Mouse (Mus musculus): ENCODE results near the gene Trarg1.

The Trarg1 gene

DNA sequence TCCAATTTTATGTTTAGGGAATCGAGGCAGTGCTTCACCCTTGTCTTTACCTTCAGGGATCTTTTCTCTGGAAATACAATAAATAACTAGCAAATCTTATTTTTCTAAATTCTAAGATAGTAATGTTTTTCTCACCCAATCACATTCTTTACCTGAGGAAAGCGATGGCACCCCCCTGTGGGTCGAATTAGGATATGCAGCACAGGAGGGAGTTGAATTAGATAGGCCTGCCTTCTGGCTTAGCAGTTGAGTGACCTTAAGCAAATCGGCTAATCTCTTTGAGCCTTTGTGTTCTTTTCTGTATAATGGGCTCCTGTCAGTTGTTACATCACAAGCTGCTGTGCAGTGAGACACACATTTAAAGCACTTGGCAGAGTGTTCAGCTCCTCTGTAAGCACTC lies 4.9 kb upstream of the Trarg1 start:
- no peak for DNase-seq

DNA sequence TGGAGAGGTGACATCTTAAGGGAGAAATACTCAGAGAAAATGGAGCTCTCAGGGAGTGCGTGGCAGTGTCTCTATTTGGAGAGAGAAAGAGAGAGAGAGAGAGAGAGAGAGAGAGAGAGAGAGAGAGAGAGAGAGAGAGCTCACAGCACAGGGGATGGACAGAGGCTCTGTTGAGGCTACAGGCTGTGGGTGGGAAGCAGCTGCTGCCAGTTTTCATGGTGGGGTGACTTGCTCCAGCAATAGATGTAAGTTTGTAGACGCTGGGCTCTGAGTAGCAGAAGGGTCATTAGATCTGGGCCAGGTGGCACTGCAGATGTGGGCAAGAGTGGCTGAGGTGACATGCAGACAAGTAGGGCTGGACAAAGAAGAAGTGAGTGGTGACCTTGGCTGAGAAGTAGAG lies 6.0 kb downstream of the Trarg1 start:
- DNase-seq = no peak

DNA sequence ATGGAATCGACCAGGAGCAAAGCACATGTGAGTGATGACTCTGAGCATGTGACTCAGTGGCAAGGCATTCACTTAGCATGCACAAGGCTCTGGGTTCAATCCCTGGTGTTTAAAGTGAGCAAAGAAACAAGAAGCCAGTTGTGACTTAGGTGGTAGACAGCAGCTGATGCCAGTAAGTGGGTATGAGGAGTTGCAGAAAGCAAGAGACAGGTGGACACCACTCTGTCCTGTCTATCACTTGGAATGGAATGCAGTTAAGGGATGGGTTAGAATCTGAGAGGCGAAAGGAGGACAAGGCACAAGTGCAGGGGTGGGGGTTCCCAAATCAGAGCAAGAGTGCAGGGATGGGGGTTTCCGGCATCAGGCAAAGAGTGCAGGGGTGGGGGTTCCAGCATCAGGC lies 12.5 kb downstream of the Trarg1 start:
- no peak for DNase-seq

DNA sequence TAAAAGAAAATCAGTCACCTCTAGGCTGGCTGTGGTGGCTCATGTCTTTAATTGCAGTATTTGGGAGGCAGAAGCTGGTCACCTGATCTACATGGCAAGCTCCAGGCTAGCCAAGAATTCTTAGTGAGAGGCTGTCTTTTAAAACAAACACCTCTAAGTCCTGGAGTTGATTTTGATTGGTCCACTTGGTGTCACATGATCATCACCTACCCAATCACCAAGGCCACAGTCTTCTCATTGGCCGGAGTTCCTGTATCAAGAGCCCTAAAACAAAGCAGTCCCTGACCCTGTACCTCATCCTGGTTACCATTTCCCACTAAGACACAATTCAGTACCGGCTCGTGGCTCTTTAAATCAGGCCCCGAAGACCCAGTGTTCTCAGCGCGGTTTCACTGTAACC lies 16.2 kb downstream of the Trarg1 start:
- DNase-seq = no peak

DNA sequence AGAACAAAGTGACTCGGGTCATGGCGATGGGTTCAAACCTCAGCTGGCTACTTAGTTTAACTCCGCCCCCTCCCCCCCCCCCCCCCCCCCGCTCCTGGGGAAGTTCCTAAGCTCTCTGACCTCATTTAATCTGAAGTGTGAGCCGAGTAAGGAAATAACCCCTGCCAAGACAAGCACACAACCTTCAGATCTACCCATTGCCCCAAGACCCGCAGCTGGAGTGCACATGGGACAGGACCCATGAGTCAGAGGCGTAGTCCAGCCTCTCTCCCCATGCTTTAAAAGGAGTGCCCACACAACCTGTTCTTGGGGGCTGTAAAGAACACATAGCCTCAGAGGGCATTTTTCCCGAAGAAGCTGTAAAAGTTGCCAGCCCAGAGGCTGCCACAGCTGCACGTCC lies 20.0 kb downstream of the Trarg1 start:
- DNase-seq = no peak

DNA sequence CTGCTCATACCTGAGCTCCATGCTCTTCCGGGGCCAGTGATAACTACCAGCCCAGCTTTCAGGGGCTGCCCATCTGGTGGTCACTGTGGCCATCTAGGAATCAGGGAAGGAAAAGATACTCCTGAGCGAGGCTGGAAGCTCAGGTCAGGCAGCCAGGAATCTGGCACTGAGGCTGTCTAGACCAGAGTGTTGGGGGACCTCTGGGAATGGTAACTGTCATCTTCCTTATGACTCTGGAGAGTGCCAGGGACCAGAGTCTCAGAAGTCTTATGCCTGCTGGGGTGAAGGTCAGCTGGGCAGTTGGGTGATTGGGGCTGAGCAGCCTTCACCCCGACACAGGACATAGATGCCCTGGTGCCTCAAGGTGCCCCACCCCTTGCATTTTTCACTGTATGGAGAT lies 28.0 kb downstream of the Trarg1 start:
- no peak for DNase-seq

DNA sequence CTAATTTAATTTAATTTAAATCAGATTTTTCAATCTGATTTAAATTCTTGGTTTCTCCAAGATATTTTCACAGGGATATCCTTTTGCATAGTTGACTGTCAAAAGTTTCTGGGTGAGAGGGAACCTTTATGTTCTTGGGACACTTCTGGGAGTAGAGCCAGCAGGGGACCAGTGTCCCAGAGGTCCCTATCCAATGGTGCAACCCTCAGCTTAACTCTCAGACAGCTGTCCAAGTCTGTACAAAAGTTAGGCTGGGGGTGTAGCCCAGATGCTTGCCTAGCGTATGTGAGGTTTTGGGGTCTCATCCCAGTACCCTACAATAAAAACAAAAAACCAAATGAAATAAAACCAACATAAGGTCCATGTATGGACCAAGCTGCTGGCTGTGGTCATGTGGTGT lies 28.5 kb downstream of the Trarg1 start:
- DNase-seq = no peak

DNA sequence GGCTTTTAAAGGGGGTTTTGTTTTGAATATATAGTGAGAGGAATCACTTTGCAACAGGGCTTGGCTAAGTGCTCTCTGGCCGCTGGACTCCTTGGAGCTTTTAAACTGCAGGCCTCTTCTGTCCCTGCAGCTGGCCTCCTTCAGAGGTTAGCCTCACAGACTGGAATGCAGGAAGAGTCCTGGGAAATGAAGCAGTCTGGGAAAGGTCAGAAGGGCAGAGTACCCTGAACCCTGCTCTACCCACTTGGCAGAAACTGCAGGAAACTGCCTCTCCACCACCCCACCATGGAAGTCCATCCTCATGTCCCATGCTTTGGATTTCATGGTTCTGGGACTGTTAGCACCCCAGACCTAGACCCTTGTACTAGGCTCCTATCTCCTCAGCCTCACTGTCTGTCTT lies 29.3 kb downstream of the Trarg1 start:
- no peak for DNase-seq

DNA sequence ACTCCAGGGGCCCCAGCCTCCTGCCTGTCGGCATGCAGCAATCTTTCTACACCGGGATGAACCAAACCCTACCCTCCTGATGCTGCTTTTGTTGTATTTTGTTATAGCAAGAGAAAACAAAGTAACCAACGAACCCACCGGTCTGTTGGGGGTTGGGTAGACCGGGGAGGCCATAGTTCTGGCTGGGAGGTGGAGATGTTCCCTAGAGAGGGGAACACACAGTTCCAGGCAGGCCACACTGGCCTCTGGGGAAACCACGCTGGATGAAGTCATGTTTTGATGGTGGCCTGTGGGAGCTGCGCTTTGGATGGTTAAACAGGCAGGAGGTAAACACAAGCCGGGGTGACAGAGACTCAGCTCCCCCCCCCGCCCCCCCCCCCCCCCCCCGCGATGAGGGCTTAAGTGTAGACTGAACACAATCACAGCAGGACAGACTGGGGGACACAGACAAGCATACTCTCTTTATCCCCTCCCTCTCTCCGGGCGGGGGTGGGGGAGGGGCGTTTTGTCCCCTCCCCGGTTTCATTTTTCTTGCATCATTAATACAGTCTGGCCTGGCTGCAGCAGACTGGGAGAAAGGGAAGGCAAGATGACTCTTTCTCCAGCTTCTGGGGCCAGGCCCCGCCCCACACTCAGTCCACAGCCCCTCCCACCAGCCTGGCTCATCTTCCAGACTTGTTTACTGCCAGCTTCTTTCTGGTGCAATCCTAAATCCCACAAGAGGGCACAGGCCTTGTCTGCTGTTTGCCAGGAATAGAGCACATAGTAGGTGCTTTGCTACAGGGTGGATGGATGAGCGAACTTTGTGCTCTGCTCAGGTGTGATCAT lies 30.2 kb downstream of the Trarg1 start:
- no peak for DNase-seq

DNA sequence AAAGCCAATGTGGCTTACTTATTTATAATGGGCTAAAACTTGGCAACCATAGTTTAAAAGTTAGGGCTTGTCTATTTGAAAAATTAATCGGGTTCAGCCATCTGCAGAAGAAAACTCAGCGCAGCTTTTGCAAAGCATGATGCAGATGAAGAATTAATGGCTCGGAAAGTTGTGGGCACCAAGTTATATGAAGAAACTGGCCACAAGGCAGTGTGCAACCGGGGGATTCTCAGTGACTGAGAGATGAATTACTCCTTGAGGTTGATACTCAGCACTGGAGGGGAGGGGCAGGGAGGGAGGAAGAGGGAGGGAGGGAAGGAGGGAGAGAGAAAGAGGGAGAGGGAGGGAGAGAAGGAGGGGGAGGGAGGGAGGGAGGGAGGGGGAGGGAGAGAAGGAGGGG lies 37.4 kb downstream of the Trarg1 start:
- DNase-seq = no peak

DNA sequence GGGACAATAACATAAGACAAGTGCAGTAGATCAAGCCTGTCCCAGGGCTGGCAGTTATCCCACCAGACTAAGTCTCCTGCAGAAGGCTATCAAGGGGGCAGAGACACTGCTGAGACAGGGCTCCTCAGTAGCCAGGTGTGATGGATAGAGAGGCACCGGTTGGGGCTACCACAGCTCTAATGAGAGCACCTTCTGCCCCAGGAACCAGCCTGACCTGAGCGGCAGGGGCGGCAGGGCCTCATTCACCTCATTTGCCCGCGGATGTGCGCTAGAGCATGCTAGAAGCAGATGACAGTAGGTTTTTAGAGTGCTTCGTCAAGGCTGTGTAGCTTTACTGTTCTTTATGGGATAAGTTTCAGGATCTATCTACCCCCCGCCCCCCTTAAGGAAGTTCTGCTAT lies 44.3 kb downstream of the Trarg1 start:
- no peak for DNase-seq

DNA sequence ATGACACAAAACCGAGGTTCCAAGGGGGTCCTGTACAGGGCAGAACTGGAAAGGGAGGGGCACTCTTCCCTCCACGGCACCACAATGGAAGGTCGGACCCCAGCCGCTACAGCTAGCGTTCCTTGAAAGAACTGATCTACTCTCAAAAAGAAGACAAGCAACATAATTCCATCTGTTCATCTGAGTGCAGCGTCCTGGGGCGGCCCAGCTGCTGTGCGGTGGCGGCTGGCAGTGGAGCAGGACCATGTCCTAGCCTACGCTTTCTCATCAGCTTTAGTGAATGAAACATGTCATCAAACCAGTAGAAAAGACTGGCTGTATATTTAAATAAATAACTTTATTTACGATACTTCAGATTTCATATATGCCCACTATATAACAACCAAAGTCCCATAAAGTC lies 48.5 kb downstream of the Trarg1 start:
- no peak for DNase-seq

DNA sequence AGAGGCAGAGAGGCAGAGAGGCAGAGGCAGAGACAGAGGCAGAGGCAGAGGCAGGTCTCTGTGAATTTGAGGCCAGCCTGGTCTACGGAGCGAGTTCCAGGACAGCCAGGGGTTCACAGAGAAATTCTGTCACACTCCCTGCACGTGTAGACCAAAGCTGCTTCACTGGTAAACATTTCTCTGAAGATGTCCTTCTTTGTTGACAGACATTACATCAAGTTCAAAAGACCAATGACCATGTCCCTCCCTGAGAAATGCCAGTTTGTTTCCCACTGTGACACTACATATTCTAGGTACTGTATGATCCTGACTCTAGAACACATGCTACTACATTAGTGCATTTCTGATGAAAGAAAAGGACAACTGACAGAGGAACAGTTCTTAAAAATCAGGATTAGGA lies 51.0 kb downstream of the Trarg1 start:
- no peak for DNase-seq

DNA sequence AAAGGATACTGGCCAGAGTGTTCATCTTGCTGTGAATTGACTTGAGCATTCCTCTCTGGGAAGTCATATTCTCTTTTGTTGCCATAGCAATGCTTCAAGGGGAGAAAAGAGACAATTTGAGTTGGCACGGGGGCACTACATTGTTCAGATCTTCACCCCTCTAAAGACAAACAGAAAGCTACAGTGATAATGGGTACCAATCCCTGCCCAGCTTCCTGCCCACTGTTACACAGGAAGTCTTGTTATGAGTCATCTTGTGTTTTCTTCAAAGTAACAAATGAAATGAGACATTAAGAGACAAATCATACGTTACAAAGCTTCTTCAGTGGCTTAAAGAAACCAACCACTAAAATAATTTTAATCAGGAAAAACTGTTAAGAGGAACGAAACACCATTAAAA lies 55.0 kb downstream of the Trarg1 start:
- DNase-seq = no peak

DNA sequence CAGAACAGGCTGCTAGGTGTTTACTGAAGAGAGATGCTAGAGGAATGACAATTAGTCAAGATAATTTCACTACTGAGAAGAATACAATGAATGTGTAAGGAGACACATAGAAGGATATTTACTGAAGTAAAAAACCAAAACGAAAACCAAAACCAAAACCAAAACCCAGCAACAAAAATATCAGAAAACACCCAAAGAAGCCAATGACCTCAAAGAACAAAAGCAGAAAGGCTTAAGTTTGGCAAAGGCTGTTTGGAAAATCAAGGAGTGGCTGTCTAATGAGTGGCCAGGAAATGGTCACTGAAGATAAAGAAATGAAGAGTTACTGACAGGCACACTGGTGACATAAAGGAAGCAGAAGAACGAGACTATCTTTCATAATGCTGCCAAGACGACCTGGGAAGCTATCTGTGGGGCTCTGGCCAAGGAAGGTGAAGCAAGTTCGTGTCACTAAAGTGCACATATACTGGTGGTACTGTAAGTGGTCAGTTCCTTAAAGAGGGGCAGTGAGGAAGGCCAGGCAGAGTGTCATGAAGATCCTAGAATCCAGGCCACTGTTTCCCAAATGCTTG lies 56.2 kb downstream of the Trarg1 start:
- DNase-seq = no peak

DNA sequence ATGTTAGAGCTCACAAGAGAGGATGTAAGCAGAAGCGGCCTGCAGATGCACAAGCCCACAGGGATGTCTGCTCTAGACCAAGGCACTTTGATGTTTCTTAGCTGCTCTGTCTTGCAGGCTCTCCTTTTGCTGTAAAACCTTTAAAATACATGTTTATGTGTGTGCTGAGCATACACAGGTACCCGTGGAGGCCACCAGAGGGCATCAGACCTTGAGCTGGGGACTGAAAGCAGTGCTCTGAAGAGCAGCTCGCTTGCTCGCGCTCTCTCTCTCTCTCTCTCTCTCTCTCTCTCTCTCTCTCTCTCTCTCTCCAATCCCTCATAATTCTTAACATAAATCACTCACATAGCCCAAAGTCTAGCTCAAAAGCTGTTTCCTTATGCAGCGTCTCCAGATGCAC lies 59.5 kb downstream of the Trarg1 start:
- no peak for DNase-seq

DNA sequence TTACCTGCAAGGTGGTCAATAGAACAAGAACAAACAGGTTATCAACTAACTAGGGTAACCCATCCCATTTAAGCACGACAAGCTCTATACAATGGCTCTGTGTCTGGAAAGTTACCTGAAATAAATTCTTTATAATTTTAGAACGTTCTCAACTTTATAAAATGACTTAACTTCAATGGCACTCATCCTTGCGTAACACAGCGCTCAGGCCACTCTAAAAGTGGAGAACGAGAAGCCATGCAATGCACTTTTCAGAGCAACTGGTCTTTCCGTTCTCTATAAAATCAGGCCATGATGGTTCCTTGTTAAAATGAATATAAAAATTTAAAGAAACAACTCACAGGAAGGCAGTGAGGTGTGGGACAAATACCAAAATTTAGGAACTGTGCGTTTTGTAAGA lies 62.9 kb downstream of the Trarg1 start:
- no peak for DNase-seq

DNA sequence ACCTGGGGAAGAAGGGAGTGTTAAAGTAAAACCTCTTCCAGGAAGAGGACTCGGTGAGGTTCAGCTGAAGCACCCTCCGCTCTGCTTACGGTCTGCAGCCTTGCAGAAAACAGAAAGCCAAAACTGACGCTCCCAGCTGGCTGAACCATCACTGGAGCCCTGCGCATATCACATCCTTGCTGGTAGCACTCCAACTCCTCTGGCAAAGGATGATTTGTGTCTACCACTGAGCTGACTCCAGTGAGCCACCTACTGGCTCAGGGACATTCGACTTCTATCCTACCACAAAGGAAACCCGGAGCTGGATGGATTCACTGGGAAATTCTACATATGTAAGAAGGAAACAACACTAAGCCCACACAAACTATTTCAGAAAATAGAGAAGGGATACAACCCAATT lies 64.9 kb downstream of the Trarg1 start:
- DNase-seq = peak; percentile 42

DNA sequence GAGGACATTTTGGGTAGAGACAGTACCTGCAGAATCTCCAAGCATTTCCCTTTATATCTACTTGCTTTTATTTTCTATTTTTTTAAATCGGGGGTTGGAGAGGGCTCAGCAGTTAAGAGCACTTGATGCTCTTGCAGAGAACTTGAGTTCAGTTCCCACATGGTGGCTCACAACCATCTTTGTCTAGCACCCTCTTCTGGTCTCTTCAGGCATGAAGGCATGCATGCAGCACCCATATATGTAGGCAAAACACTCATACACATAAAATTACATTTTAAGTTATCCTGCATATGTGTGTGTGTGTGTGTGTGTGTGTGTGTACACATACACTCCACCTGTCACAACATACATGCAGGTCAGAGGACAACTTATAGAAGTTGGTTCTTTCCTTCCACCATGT lies 66.3 kb downstream of the Trarg1 start:
- no peak for DNase-seq
